Mouse (Mus musculus): ENCODE data around the gene Neurl3.

DNA sequence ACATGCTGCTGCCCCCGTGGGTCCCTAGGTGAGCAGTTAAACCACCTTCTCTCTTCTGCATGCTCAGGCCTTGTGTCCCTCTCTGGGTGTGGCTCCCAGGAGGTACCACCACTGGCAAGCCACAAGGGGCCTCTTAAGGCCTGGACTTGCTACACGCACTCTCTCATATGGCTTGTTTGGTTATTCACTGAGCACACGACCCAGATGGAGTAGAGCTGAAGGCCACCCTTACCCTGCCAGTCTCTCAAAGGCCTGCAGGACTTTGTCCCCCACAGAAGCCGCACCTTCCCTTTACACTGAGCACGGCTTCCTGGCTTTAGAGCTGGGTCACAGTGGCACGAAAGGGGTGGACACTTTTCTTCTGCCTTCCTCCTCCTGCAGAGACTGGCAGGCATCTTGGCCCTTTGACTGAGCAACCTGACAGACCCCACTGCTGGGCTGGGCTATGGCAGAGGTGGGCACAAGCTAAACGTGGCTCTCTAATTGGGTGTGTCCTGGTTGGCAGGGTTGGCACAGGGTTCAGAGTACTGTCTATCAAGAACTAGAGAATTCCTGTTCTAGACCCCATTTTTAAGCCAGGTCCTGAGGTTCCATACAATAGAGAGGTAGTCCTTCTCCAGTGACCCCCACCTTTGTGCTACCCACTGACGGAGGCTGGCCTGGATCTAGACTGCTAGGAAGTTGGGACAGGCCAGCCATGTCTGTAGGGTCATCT lies 2.8 kb downstream of the Neurl3 start:
- TF ChIP-seq CTCF (IDR thresholded peaks at IDR 0.05; ENCODE audit: borderline replicate concordance, insufficient read depth, low read length) (no peak), POLR2A (IDR thresholded peaks at IDR 0.05; ENCODE audit: low read depth, low read length) (no peak)
